Mouse (Mus musculus) liver, embryonic 16.5 days (tissue): ENCODE results near the gene Kcnn1. TPM values are rescaled to one million over a fixed set of nuclear protein-coding genes. Genes with fewer than 3 reads are reported as not detected.
A peak's percentile ranks its signal among the peaks of the same experiment; 100 is the strongest.

Experiments used
- ATAC-seq: fragments of 200-750 bp; cut with Nextera tagmentation; 2 replicates; pipeline ENCODE4 v1.8.0; 2017; ENCODE audit warnings: low read depth, mild to moderate bottlenecking, moderate number of reproducible peaks, moderate library complexity
- H3K27ac ChIP-seq: fragments of 300-500 bp; sonication (generic); 2 replicates; pipeline ENCODE4 v1.5.1; 2014; ENCODE audit warnings: mild to moderate bottlenecking, low read length
- H3K27me3 ChIP-seq: fragments of 300-500 bp; sonication (generic); 2 replicates; pipeline ENCODE4 v1.6.1; 2014; ENCODE audit warnings: low read depth, low read length, mixed read lengths; ENCODE audit not compliant: control insufficient read depth, insufficient read depth
- H3K36me3 ChIP-seq: fragments of 300-500 bp; sonication (generic); 2 replicates; pipeline ENCODE4 v1.6.1; 2014; ENCODE audit warnings: mild to moderate bottlenecking; ENCODE audit not compliant: control insufficient read depth, insufficient read depth
- H3K4me1 ChIP-seq: fragments of 300-500 bp; sonication (generic); 2 replicates; pipeline ENCODE4 v1.6.1; 2014; ENCODE audit warnings: low read depth, low read length, mixed read lengths; ENCODE audit not compliant: control insufficient read depth
- H3K4me2 ChIP-seq: fragments of 300-500 bp; sonication (generic); 2 replicates; pipeline ENCODE4 v1.6.1; 2014; ENCODE audit warnings: low read depth, low read length, mixed read lengths
- H3K4me3 ChIP-seq: fragments of 300-500 bp; sonication (generic); 2 replicates; pipeline ENCODE4 v1.5.1; 2014; ENCODE audit warnings: low read depth, mild to moderate bottlenecking, low read length
- H3K9ac ChIP-seq: fragments of 300-500 bp; sonication (generic); 2 replicates; pipeline ENCODE4 v1.6.1; 2014; ENCODE audit warnings: low read depth, low read length
- H3K9me3 ChIP-seq: fragments of 300-500 bp; sonication (generic); replicated peaks from 2 replicates; pipeline ENCODE4 v1.6.1; 2016; ENCODE audit warnings: low read length; ENCODE audit not compliant: control insufficient read depth
- WGBS: fragments of 180-500 bp; shearing (Covaris S2); extraction: QIAGEN DNeasy Blood & Tissue Kit; methylation state at CpG from one replicate; pipeline ENCODE4 v1.1.7; 2014; ENCODE audit not compliant: insufficient replicate concordance; 5-methylcytosine and 5-hydroxymethylcytosine counted together
- polyA plus RNA-seq: library from polyadenylated mRNA; unstranded; fragments of >200 nt; fragmentation: Nextera tagmentation; extraction: Ambion mirVana; gene quantifications from 2 replicates; pipeline ENCODE4 v1.2.1, GENCODE M21; 2015

The Kcnn1 gene
- polyA plus RNA-seq, 1 experiment from 2014 or later = 0.46 TPM

DNA sequence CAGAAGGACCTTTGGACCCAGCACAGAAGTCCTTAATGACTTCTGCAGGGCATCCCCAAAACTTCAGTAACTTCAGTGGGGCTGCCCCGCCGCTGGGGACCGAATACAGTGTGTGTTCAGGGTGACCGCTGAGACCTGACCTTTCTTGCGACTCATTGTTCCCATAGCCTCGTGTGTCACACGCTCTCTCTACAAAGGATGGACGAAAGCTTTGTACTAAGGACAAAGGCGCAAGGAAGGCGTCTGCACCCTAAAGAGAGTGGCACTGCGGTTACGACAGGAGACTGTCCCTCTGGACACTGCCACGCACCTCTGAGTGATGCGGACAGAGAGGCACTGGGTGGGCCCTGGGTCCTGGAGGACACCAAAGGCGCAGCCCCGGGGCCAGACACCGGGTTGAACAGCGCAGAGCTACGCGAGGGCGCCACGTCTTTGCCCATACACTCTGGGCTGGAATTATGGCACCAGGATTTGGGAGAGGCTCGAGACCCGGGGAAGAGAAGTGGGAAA is 1.7 kb upstream of the Kcnn1 start:
- 1% methylated on average over 24 of the region's 24 CpGs for WGBS
- Histone ChIP-seq H3K4me2 (peak overlapping the region; percentile 82), H3K27me3 (peaks cover 49% of the 10 kb centered on the region), H3K27ac (no peak overlapping the region), H3K36me3 (peaks cover 3% of the 10 kb centered on the region; the same call in 1 of the 2 replicates), H3K4me1 (peaks cover 56% of the 10 kb centered on the region), H3K4me3 (peak overlapping the region; percentile 84), H3K9me3 (no peaks in the 10 kb centered on the region), H3K9ac (peak overlapping the region; percentile 78)
- no peak for ATAC-seq

- Histone ChIP-seq H3K27ac (no peak overlapping the region), H3K9me3 (no peaks in the 10 kb centered on the region), H3K4me1 (peaks cover 50% of the 10 kb centered on the region), H3K9ac (no peak overlapping the region), H3K27me3 (peaks cover 49% of the 10 kb centered on the region), H3K4me2 (peak overlapping the region; percentile 82), H3K4me3 (peak overlapping the region; percentile 84), H3K36me3 (peaks cover 3% of the 10 kb centered on the region; the same call in 1 of the 2 replicates)
- no peak for ATAC-seq
- WGBS = 1% methylated on average over 46 of the region's 46 CpGs
Measured at GRCm38 (mm10) chr8:70863956-70864711, 1.1 kb upstream of the Kcnn1 start.

DNA sequence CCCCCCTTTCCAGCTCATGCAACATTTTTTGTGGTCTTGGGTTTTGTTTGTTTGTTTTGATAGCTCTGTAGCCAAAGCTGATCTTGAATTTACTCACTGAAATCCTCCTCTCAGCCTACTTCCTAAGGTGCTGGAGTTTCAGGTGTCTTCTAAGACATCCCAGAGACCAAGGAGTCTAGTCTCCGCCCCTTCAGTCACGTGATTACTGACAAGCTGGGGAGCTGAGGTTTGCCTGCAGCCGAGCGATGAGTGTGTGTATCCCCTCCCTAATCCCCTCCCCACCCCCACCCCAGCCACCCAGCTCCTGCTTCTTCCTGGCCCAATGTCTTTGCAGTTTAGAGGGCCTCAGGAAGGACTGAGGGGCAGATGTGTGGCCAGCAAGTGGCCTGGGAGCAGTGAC is 5.5 kb downstream of the Kcnn1 start:
- 18% methylated on average over 4 of the region's 4 CpGs for WGBS
- Histone ChIP-seq H3K27me3 (peaks cover 30% of the 10 kb centered on the region), H3K4me3 (no peak overlapping the region), H3K9me3 (no peaks in the 10 kb centered on the region), H3K9ac (no peak overlapping the region), H3K4me1 (peaks cover 16% of the 10 kb centered on the region), H3K36me3 (no peaks in the 10 kb centered on the region), H3K4me2 (no peak overlapping the region), H3K27ac (no peak overlapping the region)
- no peak for ATAC-seq

DNA sequence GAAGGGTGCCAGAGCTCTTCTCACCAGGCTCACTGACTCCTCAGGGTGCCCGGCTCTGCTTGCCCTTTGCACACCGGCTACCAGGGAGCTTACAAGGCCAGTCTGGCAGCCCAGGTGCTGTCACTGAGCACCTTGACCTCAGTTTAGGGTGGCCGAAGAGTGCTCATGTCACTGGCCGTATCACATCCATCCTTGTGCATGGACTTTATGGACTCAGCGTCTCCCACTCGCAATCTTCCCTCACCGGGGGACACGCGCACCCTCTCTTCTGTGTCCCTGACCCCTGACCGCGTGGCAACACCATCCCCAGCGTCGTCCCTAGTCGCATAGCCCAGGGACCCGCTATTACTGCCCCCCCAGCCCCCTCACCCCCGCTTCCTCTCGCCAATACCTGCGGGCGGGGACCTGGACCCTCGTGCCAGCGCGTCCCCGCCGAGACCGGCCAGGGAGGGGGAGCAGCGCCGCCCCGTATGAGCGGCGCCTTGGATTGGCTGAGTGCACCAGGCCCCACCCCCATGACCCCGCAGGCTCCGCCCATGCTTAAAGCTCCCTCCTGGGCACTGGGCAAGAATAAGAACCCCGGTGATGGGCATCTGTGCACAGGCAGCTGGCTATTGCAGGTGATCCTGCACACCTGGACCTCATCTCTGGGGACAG is 6.4 kb downstream of the Kcnn1 start:
- Histone ChIP-seq H3K36me3 (no peaks in the 10 kb centered on the region), H3K4me3 (peak overlapping the region; percentile 53), H3K4me1 (peaks cover 20% of the 10 kb centered on the region), H3K9me3 (no peaks in the 10 kb centered on the region), H3K9ac (peak overlapping the region; percentile 21; the same call in 1 of the 2 replicates), H3K4me2 (peak overlapping the region; percentile 76), H3K27me3 (peaks cover 21% of the 10 kb centered on the region), H3K27ac (no peak overlapping the region)
- ATAC-seq = peak; percentile 81
- 7% methylated on average over 33 of the region's 33 CpGs for WGBS

- no peaks in the 10 kb centered on the region for H3K9me3 ChIP-seq
- peaks cover 24% of the 10 kb centered on the region for H3K4me1 ChIP-seq
- peaks cover 16% of the 10 kb centered on the region for H3K27me3 ChIP-seq
- no peak overlapping the region for H3K4me2 ChIP-seq
- H3K27ac ChIP-seq = no peak overlapping the region
- WGBS = 59% methylated on average over 5 of the region's 5 CpGs
- no peaks in the 10 kb centered on the region for H3K36me3 ChIP-seq
- no peak overlapping the region for H3K9ac ChIP-seq
- ATAC-seq = no peak
- no peak overlapping the region for H3K4me3 ChIP-seq
Measured at GRCm38 (mm10) chr8:70856028-70856427, 7.0 kb downstream of the Kcnn1 start.

DNA sequence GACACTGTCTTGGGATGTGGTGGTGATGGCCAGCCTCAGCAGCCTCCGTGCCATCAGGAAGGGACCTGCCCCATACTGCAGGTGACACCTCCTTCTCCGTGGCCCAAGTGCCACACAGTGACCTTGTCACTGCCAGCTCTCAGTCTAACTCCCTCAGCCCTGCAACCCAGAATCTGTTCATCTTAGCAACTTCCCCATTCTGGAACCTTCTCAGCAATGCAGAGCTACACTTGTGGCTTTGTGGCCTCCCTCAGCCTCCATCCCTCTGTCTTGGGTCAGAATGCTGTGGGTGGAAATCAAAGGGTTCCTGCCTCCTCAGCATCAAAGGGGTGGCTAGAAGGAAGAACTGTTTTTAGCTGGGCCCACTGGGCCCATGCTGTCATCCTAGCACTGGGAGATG is 9.2 kb downstream of the Kcnn1 start:
- no peak overlapping the region for H3K9ac ChIP-seq
- H3K4me2 ChIP-seq = no peak overlapping the region
- peaks cover 24% of the 10 kb centered on the region for H3K4me1 ChIP-seq
- WGBS = 22% methylated on average over 2 of the region's 2 CpGs
- no peaks in the 10 kb centered on the region for H3K9me3 ChIP-seq
- H3K27ac ChIP-seq = no peak overlapping the region
- no peak overlapping the region for H3K4me3 ChIP-seq
- H3K36me3 ChIP-seq = no peaks in the 10 kb centered on the region
- ATAC-seq = no peak
- peaks cover 10% of the 10 kb centered on the region for H3K27me3 ChIP-seq

DNA sequence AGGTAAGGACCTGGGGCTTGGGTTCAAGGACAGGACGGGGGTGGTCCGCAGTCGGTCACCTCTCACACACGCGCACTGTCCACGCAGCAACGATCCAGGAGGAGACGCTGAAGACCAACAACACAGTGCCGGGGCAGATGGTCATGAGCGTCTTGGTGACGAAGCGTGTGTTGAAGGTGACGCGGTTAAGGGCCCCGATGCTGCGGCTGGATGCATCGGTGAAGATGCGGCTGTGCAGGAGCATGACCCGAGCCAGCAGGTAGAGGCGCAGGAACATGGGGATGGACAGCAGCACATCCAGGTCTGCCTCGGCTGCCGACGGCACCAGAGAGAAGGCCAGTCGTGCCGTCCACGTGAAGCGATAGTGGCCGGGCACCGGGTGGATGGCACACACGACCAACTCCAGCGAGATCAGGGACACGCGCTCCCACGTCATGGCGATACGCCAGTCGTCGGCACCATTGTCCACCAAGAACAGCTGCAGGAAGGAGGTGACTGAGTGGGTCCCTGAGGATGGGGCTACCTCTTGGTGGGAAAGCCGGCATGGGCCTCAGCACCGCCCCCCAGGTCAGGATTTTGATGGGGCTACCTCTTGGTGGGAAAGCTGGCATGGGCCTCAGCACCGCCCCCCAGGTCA is 10.3 kb downstream of the Kcnn1 start:
- Histone ChIP-seq H3K27me3 (peaks cover 13% of the 10 kb centered on the region), H3K36me3 (no peaks in the 10 kb centered on the region), H3K4me1 (peaks cover 19% of the 10 kb centered on the region), H3K9ac (no peak overlapping the region), H3K4me2 (no peak overlapping the region), H3K4me3 (no peak overlapping the region), H3K27ac (no peak overlapping the region), H3K9me3 (no peaks in the 10 kb centered on the region)
- WGBS = 87% methylated on average over 41 of the region's 41 CpGs
- no peak for ATAC-seq

DNA sequence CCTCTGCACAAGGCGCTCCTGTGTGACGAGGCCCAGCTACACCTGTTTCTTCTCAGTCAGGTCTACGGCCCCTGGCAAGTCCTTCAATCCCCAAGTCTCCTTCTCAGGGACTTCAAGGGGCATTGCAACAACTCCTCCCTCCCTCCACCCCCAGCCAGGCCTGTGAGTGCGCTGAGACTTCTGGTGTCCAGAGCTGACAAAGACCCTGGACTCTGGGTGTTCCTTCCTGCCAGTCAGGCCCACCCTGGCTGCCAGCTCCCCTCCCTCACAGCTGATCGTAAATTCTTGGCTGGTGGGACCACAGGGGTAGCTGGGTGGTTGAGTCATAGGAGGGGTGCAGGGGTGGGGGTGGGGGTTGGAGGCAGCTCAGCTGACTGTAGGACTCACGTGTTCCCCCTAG is 11.2 kb downstream of the Kcnn1 start:
- no peak overlapping the region for H3K4me3 ChIP-seq
- WGBS = 44% methylated on average over 6 of the region's 6 CpGs
- H3K9me3 ChIP-seq = no peaks in the 10 kb centered on the region
- no peak overlapping the region for H3K9ac ChIP-seq
- no peak overlapping the region for H3K27ac ChIP-seq
- no peaks in the 10 kb centered on the region for H3K36me3 ChIP-seq
- ATAC-seq = no peak
- H3K4me2 ChIP-seq = no peak overlapping the region
- H3K27me3 ChIP-seq = peaks cover 15% of the 10 kb centered on the region
- H3K4me1 ChIP-seq = peaks cover 13% of the 10 kb centered on the region
